Mouse (Mus musculus): ENCODE results near the gene Slc9a4. TPM values are rescaled to one million over a fixed set of nuclear protein-coding genes. Genes with fewer than 3 reads are reported as not detected.
A peak's percentile ranks its signal among the peaks of the same experiment; 100 is the strongest.

Gene Slc9a4
- total and polyA plus RNA-seq, 3 experiments, result 0.05 to 0.18 TPM; not detected in 1

- TF ChIP-seq CTCF (IDR thresholded peaks at IDR 0.05) (no peak), POLR2A (IDR thresholded peaks at IDR 0.05; ENCODE audit: insufficient read depth, low read depth, low read length) (no peak), EP300 (IDR thresholded peaks at IDR 0.05; ENCODE audit: insufficient read depth, low read depth, low read length) (no peak)
- Histone ChIP-seq H3K79me2 (replicated peaks; ENCODE audit: control insufficient read depth, insufficient read depth, low read length) (no peaks in the 10 kb centered on the region), H3K9ac (ENCODE audit: low read depth, low read length) (no peak overlapping the region), H3K27ac (no peak overlapping the region), H3K36me3 (ENCODE audit: control insufficient read depth, insufficient read depth, low read length) (no peaks in the 10 kb centered on the region), H3K4me3 (no peak overlapping the region), H3K4me1 (ENCODE audit: control insufficient read depth, insufficient read depth, low read length) (0 out of 2 replicates have a peak, but pooled peaks cover 1% of the 10 kb centered on the region), H3K27me3 (ENCODE audit: control insufficient read depth, insufficient read depth, low read length) (no peaks in the 10 kb centered on the region)
- no peak for DNase-seq
- 62% methylated on average over 4 of the region's 4 CpGs for WGBS
- intact Hi-C loops (cut with DNase I), result loop anchor here (1.0 to 10.0 kb wide), 2 partner anchors 78 to 272 kb away; no protein-coding TSS in a partner anchor
Observed at GRCm38 (mm10) chr1:40657035-40657434, 77.2 kb downstream of the Slc9a4 start.

GRCm38 (mm10) chr1:40657978-40658496 lies 78.2 kb downstream of the Slc9a4 start:
- no peak overlapping the region for H3K9ac ChIP-seq (ENCODE audit: low read depth, low read length)
- no peak for TF ChIP-seq EP300 (IDR thresholded peaks at IDR 0.05; ENCODE audit: insufficient read depth, low read depth, low read length)
- TF ChIP-seq CTCF (IDR thresholded peaks at IDR 0.05), result peak; percentile 81
- no peak for TF ChIP-seq POLR2A (IDR thresholded peaks at IDR 0.05; ENCODE audit: insufficient read depth, low read depth, low read length)
- 46% methylated on average over 8 of the region's 8 CpGs for WGBS
- no peak overlapping the region for H3K27ac ChIP-seq
- no peaks in the 10 kb centered on the region for H3K27me3 ChIP-seq (ENCODE audit: control insufficient read depth, insufficient read depth, low read length)
- H3K4me3 ChIP-seq, result no peak overlapping the region
- peak; percentile 36 to 38 for DNase-seq
- H3K79me2 ChIP-seq (replicated peaks; ENCODE audit: control insufficient read depth, insufficient read depth, low read length), result no peaks in the 10 kb centered on the region
- H3K36me3 ChIP-seq (ENCODE audit: control insufficient read depth, insufficient read depth, low read length), result no peaks in the 10 kb centered on the region
- intact Hi-C loops (cut with DNase I), result loop anchor here (1.0 to 10.0 kb wide), 2 partner anchors 79 to 273 kb away; no protein-coding TSS in a partner anchor
- H3K4me1 ChIP-seq (ENCODE audit: control insufficient read depth, insufficient read depth, low read length), result 0 out of 2 replicates have a peak, but pooled peaks cover 1% of the 10 kb centered on the region

GRCm38 (mm10) chr1:40659017-40659416 lies 79.1 kb downstream of the Slc9a4 start:
- no peaks in the 10 kb centered on the region for H3K79me2 ChIP-seq (replicated peaks; ENCODE audit: control insufficient read depth, insufficient read depth, low read length)
- intact Hi-C loops (cut with DNase I), result loop anchor here (10.0 kb wide), 1 partner anchor 274 kb away; no protein-coding TSS in a partner anchor
- no peaks in the 10 kb centered on the region for H3K27me3 ChIP-seq (ENCODE audit: control insufficient read depth, insufficient read depth, low read length)
- DNase-seq, result no peak
- H3K4me3 ChIP-seq, result no peak overlapping the region
- no peaks in the 10 kb centered on the region for H3K36me3 ChIP-seq (ENCODE audit: control insufficient read depth, insufficient read depth, low read length)
- 50% methylated on average over 12 of the region's 12 CpGs for WGBS
- 0 out of 2 replicates have a peak, but pooled peaks cover 1% of the 10 kb centered on the region for H3K4me1 ChIP-seq (ENCODE audit: control insufficient read depth, insufficient read depth, low read length)
- TF ChIP-seq POLR2A (IDR thresholded peaks at IDR 0.05; ENCODE audit: insufficient read depth, low read depth, low read length), result no peak
- TF ChIP-seq EP300 (IDR thresholded peaks at IDR 0.05; ENCODE audit: insufficient read depth, low read depth, low read length), result no peak
- no peak for TF ChIP-seq CTCF (IDR thresholded peaks at IDR 0.05)
- H3K27ac ChIP-seq, result no peak overlapping the region; the same call in 1 of the 2 replicates
- H3K9ac ChIP-seq (ENCODE audit: low read depth, low read length), result no peak overlapping the region

GRCm38 (mm10) chr1:40659496-40659895 lies 79.6 kb downstream of the Slc9a4 start:
- H3K9ac ChIP-seq (ENCODE audit: low read depth, low read length), result no peak overlapping the region
- TF ChIP-seq POLR2A (IDR thresholded peaks at IDR 0.05; ENCODE audit: insufficient read depth, low read depth, low read length) (no peak), CTCF (IDR thresholded peaks at IDR 0.05) (no peak), EP300 (IDR thresholded peaks at IDR 0.05; ENCODE audit: insufficient read depth, low read depth, low read length) (no peak)
- H3K27me3 ChIP-seq (ENCODE audit: control insufficient read depth, insufficient read depth, low read length), result no peaks in the 10 kb centered on the region
- no peaks in the 10 kb centered on the region for H3K79me2 ChIP-seq (replicated peaks; ENCODE audit: control insufficient read depth, insufficient read depth, low read length)
- intact Hi-C loops (cut with DNase I), result loop anchor here (10.0 kb wide), 1 partner anchor 275 kb away; no protein-coding TSS in a partner anchor
- WGBS, result 24% methylated on average over 9 of the region's 9 CpGs
- H3K36me3 ChIP-seq (ENCODE audit: control insufficient read depth, insufficient read depth, low read length), result no peaks in the 10 kb centered on the region
- no peak for DNase-seq
- 0 out of 2 replicates have a peak, but pooled peaks cover 1% of the 10 kb centered on the region for H3K4me1 ChIP-seq (ENCODE audit: control insufficient read depth, insufficient read depth, low read length)
- no peak overlapping the region for H3K4me3 ChIP-seq
- peak overlapping the region; percentile 48 for H3K27ac ChIP-seq

- no peaks in the 10 kb centered on the region for H3K79me2 ChIP-seq (replicated peaks; ENCODE audit: control insufficient read depth, insufficient read depth, low read length)
- H3K27me3 ChIP-seq (ENCODE audit: control insufficient read depth, insufficient read depth, low read length), result no peaks in the 10 kb centered on the region
- H3K4me3 ChIP-seq, result no peak overlapping the region
- no peak overlapping the region for H3K27ac ChIP-seq
- DNase-seq, result no peak
- 0 out of 2 replicates have a peak, but pooled peaks cover 1% of the 10 kb centered on the region for H3K4me1 ChIP-seq (ENCODE audit: control insufficient read depth, insufficient read depth, low read length)
- TF ChIP-seq CTCF (IDR thresholded peaks at IDR 0.05), result no peak
- TF ChIP-seq POLR2A (IDR thresholded peaks at IDR 0.05; ENCODE audit: insufficient read depth, low read depth, low read length), result no peak
- no peaks in the 10 kb centered on the region for H3K36me3 ChIP-seq (ENCODE audit: control insufficient read depth, insufficient read depth, low read length)
- H3K9ac ChIP-seq (ENCODE audit: low read depth, low read length), result no peak overlapping the region
- intact Hi-C loops (cut with DNase I), result no loop called here
- 50% methylated on average over 6 of the region's 6 CpGs for whole genome bisulfite sequencing
Observed at GRCm38 (mm10) chr1:40660838-40661237, 81.0 kb downstream of the Slc9a4 start.

All from heart, adult 2 months (tissue).